Mouse (Mus musculus) CH12.LX (cell line): ENCODE measurements around the gene Tmc4. TPM values are rescaled to one million over a fixed set of nuclear protein-coding genes. Genes with fewer than 3 reads are reported as not detected.

Experiments
- DNase-seq: peaks from one replicate; pipeline ENCODE4 v3.0.0-alpha.2; 2013; ENCODE audit errors: extremely low read depth
- H3K27ac ChIP-seq: 2 replicates; pipeline ENCODE4 v1.5.1; 2012; ENCODE audit warnings: low read depth, mild to moderate bottlenecking, control low read depth, moderate library complexity; ENCODE audit not compliant: insufficient read depth
- H3K27me3 ChIP-seq: replicated peaks from 2 replicates; pipeline ENCODE3; 2012; ENCODE audit warnings: inconsistent platforms
- H3K36me3 ChIP-seq, 2 experiments: replicated peaks in 1 of 2; 2 replicates each; pipeline versions ENCODE3 to v1.6.1; 2012; ENCODE audit warnings: inconsistent platforms in 1 of 2, low read length in 1 of 2, mild to moderate bottlenecking in 1 of 2, mixed read lengths in 1 of 2, moderate library complexity in 1 of 2; ENCODE audit not compliant: control insufficient read depth in 1 of 2, insufficient read depth in 1 of 2
- H3K4me1 ChIP-seq, 2 experiments: 2 replicates each; pipeline ENCODE4 v1.6.1; 2012; ENCODE audit warnings: inconsistent platforms in 1 of 2, moderate library complexity in 1 of 2; ENCODE audit not compliant: insufficient read depth in 2 of 2, control insufficient read depth in 1 of 2
- H3K4me2 ChIP-seq: 2 replicates; pipeline ENCODE4 v1.6.1; 2012; ENCODE audit warnings: low read depth, mild to moderate bottlenecking, control low read depth; ENCODE audit not compliant: poor library complexity, insufficient read depth, severe bottlenecking
- H3K4me3 ChIP-seq, 3 experiments: fragments of 150-350 bp in 1 of 3; sonication (generic) in 1 of 3; replicated peaks in 1 of 3; 2 replicates each; pipeline versions ENCODE3 to v1.5.1; 2011 to 2012; ENCODE audit warnings: low read depth in 2 of 3, low read length in 2 of 3, mild to moderate bottlenecking in 2 of 3, moderate library complexity in 2 of 3, control low read depth in 1 of 3, improper control_type of control experiment in 1 of 3, inconsistent platforms in 1 of 3, mixed read lengths in 1 of 3; ENCODE audit not compliant: poor library complexity in 1 of 3
- H3K79me2 ChIP-seq: replicated peaks from 2 replicates; pipeline ENCODE4 v1.6.1; 2012; ENCODE audit warnings: mild to moderate bottlenecking, moderate library complexity; ENCODE audit not compliant: control insufficient read depth, poor library complexity, insufficient read depth, severe bottlenecking; ENCODE audit errors: extremely low read depth
- H3K9ac ChIP-seq: 2 replicates; pipeline ENCODE4 v1.6.1; 2012; ENCODE audit warnings: low read depth, mild to moderate bottlenecking, control low read depth, moderate library complexity; ENCODE audit not compliant: insufficient read depth
- H3K9me3 ChIP-seq: replicated peaks from 2 replicates; pipeline ENCODE3; 2012; ENCODE audit warnings: low read length, inconsistent platforms, mixed read lengths
- BHLHE40 ChIP-seq: IDR thresholded peaks from 2 replicates; pipeline ENCODE4 v1.6.1; 2011; ENCODE audit warnings: mild to moderate bottlenecking, low read depth, low read length, improper control_type of control experiment
- CHD1 ChIP-seq: IDR thresholded peaks from 2 replicates; pipeline ENCODE4 v1.6.1; 2012; ENCODE audit warnings: low read depth, low read length, improper control_type of control experiment, inconsistent platforms
- CHD2 ChIP-seq: IDR thresholded peaks from 2 replicates; pipeline ENCODE4 v1.6.1; 2011; ENCODE audit warnings: low read length, improper control_type of control experiment
- CTCF ChIP-seq, 2 experiments: IDR thresholded peaks in 1 of 2; conservative IDR thresholded peaks in 1 of 2; 2 replicates each; pipeline ENCODE4 v1.5.1; 2011 to 2012; ENCODE audit warnings: low read depth in 2 of 2, low read length in 2 of 2, improper control_type of control experiment in 1 of 2, inconsistent platforms in 1 of 2, mild to moderate bottlenecking in 1 of 2, moderate library complexity in 1 of 2
- EP300 ChIP-seq: IDR thresholded peaks from 2 replicates; pipeline ENCODE4 v1.6.1; 2011; ENCODE audit warnings: low read length, improper control_type of control experiment
- ETS1 ChIP-seq: conservative IDR thresholded peaks from 2 replicates; pipeline ENCODE4 v1.6.1; 2012; ENCODE audit warnings: low read depth, mild to moderate bottlenecking, inconsistent platforms, low read length, improper control_type of control experiment, moderate library complexity
- GABPA ChIP-seq: IDR thresholded peaks from 2 replicates; pipeline ENCODE4 v1.6.1; 2012; ENCODE audit warnings: low read depth, low read length, improper control_type of control experiment, inconsistent platforms; ENCODE audit not compliant: insufficient replicate concordance
- IRF4 ChIP-seq: IDR thresholded peaks from 2 replicates; pipeline ENCODE4 v1.6.1; 2014; ENCODE audit warnings: low read depth, mild to moderate bottlenecking, inconsistent platforms, low read length, improper control_type of control experiment
- JUN ChIP-seq: IDR thresholded peaks from 2 replicates; pipeline ENCODE4 v1.6.1; 2011; ENCODE audit warnings: low read depth, mild to moderate bottlenecking, low read length, improper control_type of control experiment, moderate library complexity; ENCODE audit not compliant: insufficient read depth
- JUND ChIP-seq: conservative IDR thresholded peaks from 2 replicates; pipeline ENCODE4 v1.6.1; 2011; ENCODE audit warnings: low read depth, low read length, improper control_type of control experiment
- KAT2A ChIP-seq: IDR thresholded peaks from 2 replicates; pipeline ENCODE4 v1.6.1; 2012; ENCODE audit warnings: low read length, improper control_type of control experiment, inconsistent platforms; ENCODE audit not compliant: insufficient replicate concordance
- MAZ ChIP-seq: IDR thresholded peaks from 2 replicates; pipeline ENCODE4 v1.6.1; 2012; ENCODE audit warnings: low read depth, mild to moderate bottlenecking, inconsistent platforms, low read length, improper control_type of control experiment, moderate library complexity
- MEF2A ChIP-seq: IDR thresholded peaks from 2 replicates; pipeline ENCODE4 v1.6.1; 2014; ENCODE audit warnings: low read depth, mild to moderate bottlenecking, inconsistent platforms, low read length, improper control_type of control experiment, borderline replicate concordance
- MXI1 ChIP-seq: IDR thresholded peaks from 2 replicates; pipeline ENCODE4 v1.6.1; 2011; ENCODE audit warnings: mild to moderate bottlenecking, low read depth, low read length, improper control_type of control experiment
- NELFE ChIP-seq: IDR thresholded peaks from 2 replicates; pipeline ENCODE4 v1.6.1; 2011; ENCODE audit warnings: low read depth, low read length, improper control_type of control experiment
- PAX5 ChIP-seq: IDR thresholded peaks from 2 replicates; pipeline ENCODE4 v1.6.1; 2012; ENCODE audit warnings: low read length, inconsistent platforms, mixed read lengths
- RAD21 ChIP-seq: IDR thresholded peaks from 2 replicates; pipeline ENCODE4 v1.6.1; 2011; ENCODE audit warnings: low read depth, mild to moderate bottlenecking, low read length, improper control_type of control experiment, moderate library complexity
- RCOR1 ChIP-seq: conservative IDR thresholded peaks from 2 replicates; pipeline ENCODE4 v1.6.1; 2012; ENCODE audit warnings: low read depth, mild to moderate bottlenecking, inconsistent platforms, low read length, improper control_type of control experiment
- SIN3A ChIP-seq: IDR thresholded peaks from 2 replicates; pipeline ENCODE4 v1.6.1; 2012; ENCODE audit warnings: low read length, improper control_type of control experiment, inconsistent platforms
- SMC3 ChIP-seq: IDR thresholded peaks from 2 replicates; pipeline ENCODE4 v1.6.1; 2011; ENCODE audit warnings: low read depth, low read length, improper control_type of control experiment
- TCF12 ChIP-seq: IDR thresholded peaks from 2 replicates; pipeline ENCODE4 v1.6.1; 2014; ENCODE audit warnings: low read depth, mild to moderate bottlenecking, inconsistent platforms, low read length, improper control_type of control experiment
- UBTF ChIP-seq: IDR thresholded peaks from 2 replicates; pipeline ENCODE4 v1.6.1; 2012; ENCODE audit warnings: low read depth, mild to moderate bottlenecking, inconsistent platforms, low read length, improper control_type of control experiment, moderate library complexity
- USF1 ChIP-seq: IDR thresholded peaks from 2 replicates; pipeline ENCODE4 v1.6.1; 2014; ENCODE audit warnings: low read depth, mild to moderate bottlenecking, inconsistent platforms, low read length, improper control_type of control experiment
- ZKSCAN1 ChIP-seq: IDR thresholded peaks from 2 replicates; pipeline ENCODE4 v1.6.1; 2012; ENCODE audit warnings: low read depth, inconsistent platforms, low read length, improper control_type of control experiment, borderline replicate concordance
- ZMIZ1 ChIP-seq: IDR thresholded peaks from 2 replicates; pipeline ENCODE4 v1.6.1; 2012; ENCODE audit warnings: low read depth, mild to moderate bottlenecking, inconsistent platforms, low read length, improper control_type of control experiment
- ZNF384 ChIP-seq: IDR thresholded peaks from 2 replicates; pipeline ENCODE4 v1.6.1; 2012; ENCODE audit warnings: low read depth, low read length, improper control_type of control experiment, inconsistent platforms
- dilution Hi-C: fragments of 300-500 bp; cut with MboI; formaldehyde crosslinking; loops from 2 replicates; pipeline ENCODE4 v1.14.3; 2020; ENCODE audit warnings: low sequenced_read_pairs; ENCODE audit not compliant: extremely low pct_unique_long_range_greater_than_20kb, extremely low pct_ligation_motif_present
- in situ Hi-C: fragments of 300-500 bp; cut with MboI; formaldehyde crosslinking; loops from 3 replicates; pipeline ENCODE4 v1.14.3; 2019; ENCODE audit warnings: low sequenced_read_pairs, low pct_ligation_motif_present, low pct_unique_long_range_greater_than_20kb, mixed read lengths
- polyA plus RNA-seq: library from polyadenylated mRNA; unstranded; fragments of >175 nt; gene quantifications from 2 replicates; pipeline ENCODE4 v1.2.1, GENCODE M21; 2012; ENCODE audit warnings: low read depth; ENCODE audit not compliant: insufficient read length
- total RNA-seq, 2 experiments: library from RNA; depleted of rRNA; stranded (reverse); fragments of 300-350 nt in 1 of 2; fragments of >200 nt in 1 of 2; gene quantifications; 2 replicates each; pipeline ENCODE4 v1.2.3; 2012 to 2014

Tmc4 gene
- total and polyA plus RNA-seq, 3 experiments: 0.56 to 4.6 (median 1.8) TPM

- TF ChIP-seq ZMIZ1: peak; percentile 32; the same call in 1 of the 2 replicates
These were observed 47.5 kb downstream of the Tmc4 start, which contains the start of the genes Tfpt and Prpf31 (continued) for GRCm38 (mm10) chr7:3629543-3630477.

DNA sequence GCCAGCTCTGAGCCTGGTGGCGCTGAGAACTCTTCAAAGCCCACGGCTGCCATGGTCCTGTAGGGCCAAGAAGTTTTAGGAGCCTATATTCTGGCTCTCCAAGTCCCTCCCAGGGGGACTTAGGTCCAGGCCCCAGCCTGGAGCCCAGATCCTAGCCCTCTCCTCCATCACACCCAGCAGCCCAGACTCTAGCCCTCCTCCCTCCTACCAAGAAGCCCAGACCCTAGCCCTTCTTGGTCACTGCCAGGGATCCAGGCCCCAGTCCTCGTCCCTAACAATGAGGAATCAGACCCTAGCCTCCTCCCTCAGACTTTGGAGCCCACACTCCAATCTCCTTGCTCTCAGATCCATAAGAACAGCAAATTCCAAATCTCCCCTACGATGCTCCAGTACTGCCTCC is 48.3 kb downstream of the Tmc4 start:
- Histone ChIP-seq H3K4me3 (peak overlapping the region; percentile 67 to 75 (median 69)), H3K4me2 (peak overlapping the region; percentile 84), H3K27ac (no peak overlapping the region), H3K79me2 (peaks cover 37% of the 10 kb centered on the region), H3K27me3 (no peaks in the 10 kb centered on the region), H3K4me1 (peaks cover 7 to 48% of the 10 kb centered on the region in 2 experiments), H3K36me3 (peaks cover 35 to 73% of the 10 kb centered on the region in 2 experiments), H3K9ac (peak overlapping the region; percentile 96), H3K9me3 (no peaks in the 10 kb centered on the region)
- dilution Hi-C loops (no loop called here), in situ Hi-C loops (no loop called here)
- TF ChIP-seq USF1 (no peak), TCF12 (no peak), BHLHE40 (no peak), UBTF (no peak), PAX5 (no peak), SIN3A (no peak), MEF2A (no peak)
- no peak for DNase-seq

GRCm38 (mm10) chr7:3617242-3617995 is 59.9 kb downstream of the Tmc4 start, which contains the start of gene Ndufa3:
Gene Ndufa3, plus strand, starts transcription at chr7:3617373.
- peak within 1 kb of the TSS; percentile 98 for H3K4me2 ChIP-seq
- no peaks in the 10 kb centered on the region for H3K79me2 ChIP-seq
- peak; percentile 96 for DNase-seq
- peak within 1 kb of the TSS; percentile 69 to 86 (median 85) for H3K4me3 ChIP-seq
- H3K27ac ChIP-seq: peak within 1 kb of the TSS; percentile 70
- dilution Hi-C loops: no loop called here
- in situ Hi-C loops: no loop called here
- peak within 1 kb of the TSS; percentile 46 for H3K9ac ChIP-seq
- H3K36me3 ChIP-seq: peaks cover 20 to 36% of the 10 kb centered on the region in 2 experiments
- H3K9me3 ChIP-seq: no peaks in the 10 kb centered on the region
- H3K4me1 ChIP-seq: peaks cover 5 to 18% of the 10 kb centered on the region in 2 experiments
- no peaks in the 10 kb centered on the region for H3K27me3 ChIP-seq
- TF ChIP-seq ETS1 (no peak), CTCF (conservative IDR thresholded peaks at IDR 0.05 in 1 of 2, IDR thresholded peaks at IDR 0.05 in 1 of 2; ENCODE audit: low read depth in 2 of 2, low read length in 2 of 2) (no peak), GABPA (peak; percentile 38; the same call in 1 of the 2 replicates), MAZ (no peak), CHD1 (no peak), JUND (no peak), RAD21 (no peak), JUN (no peak), RCOR1 (no peak), SMC3 (no peak), IRF4 (no peak), CHD2 (peak; percentile 43; the same call in 1 of the 2 replicates), MEF2A (no peak), USF1 (no peak), PAX5 (no peak), ZNF384 (no peak), NELFE (peak; percentile 65), ZKSCAN1 (no peak), EP300 (no peak), MXI1 (no peak), KAT2A (peak; percentile 95; the same call in 1 of the 2 replicates)
